ENCODE assay signal across 12 mouse cellular contexts in genomic region chr16:57582008-57582407, GRCm38 (mm10). TPM values are rescaled to one million over a fixed set of nuclear protein-coding genes. Genes with fewer than 3 reads are reported as not detected.
DNase-seq lines count a peak whose midpoint lies in the region; ATAC-seq and TF ChIP-seq lines count a peak whose summit lies in the region.
"Had no signal": no experiment of that assay in that cellular context is flagged by ENCODE, and none has a peak within 500 bp of the region (broad histone marks: within the 10 kb centered on the region; RNA-seq: fewer than 3 reads in every experiment).

No protein-coding gene starts in this region.

- no peak for ATAC-seq in kidney, embryonic 14.5 days (ENCODE audit: low FRiP score, low TSS enrichment)
- ATAC-seq in heart, embryonic 13.5 days (ENCODE audit: extremely low read depth, insufficient number of reproducible peaks, low FRiP score, low TSS enrichment): no peak
- ATAC-seq in kidney, embryonic 15.5 days (replicated peaks; ENCODE audit: low FRiP score): peak; percentile 49; the same call in 1 of the 2 replicates

- TF ChIP-seq POLR2A in cerebellum, adult 2 months (IDR thresholded peaks at IDR 0.05; ENCODE audit: borderline replicate concordance, insufficient read depth, low read length): no peak

- no peak overlapping the region for H3K4me2 ChIP-seq in kidney, embryonic 14.5 days (replicated peaks; ENCODE audit: low read depth, low read length)
- no peak overlapping the region for H3K4me2 ChIP-seq in heart, embryonic 13.5 days
- H3K4me2 ChIP-seq in kidney, embryonic 15.5 days: no peak overlapping the region
- H3K4me2 ChIP-seq: hindbrain, embryonic 15.5 days; limb, embryonic 12.5 days had no signal

- 0 out of 2 replicates have a peak, but pooled peaks cover 5% of the 10 kb centered on the region for H3K4me1 ChIP-seq in kidney, embryonic 14.5 days (ENCODE audit: control insufficient read depth, insufficient read depth, low read length)
- H3K4me1 ChIP-seq in heart, embryonic 13.5 days: peaks cover 30% of the 10 kb centered on the region
- H3K4me1 ChIP-seq in kidney, embryonic 15.5 days: 0 out of 2 replicates have a peak, but pooled peaks cover 7% of the 10 kb centered on the region
- no peaks in the 10 kb centered on the region for H3K4me1 ChIP-seq in cerebellum, adult 2 months (ENCODE audit: control insufficient read depth, insufficient read depth, low read length)
- H3K4me1 ChIP-seq: hindbrain, embryonic 15.5 days had no signal

- TF ChIP-seq CTCF in cerebellum, adult 2 months (IDR thresholded peaks at IDR 0.05; ENCODE audit: borderline replicate concordance, insufficient read depth, low read depth, low read length): no peak

- peak; percentile 51 for DNase-seq in kidney, adult 11 months
- DNase-seq in lung, postnatal 36 days: peak; percentile 65
- no peak for DNase-seq in cerebellum, adult 9-10 months
- no peak for DNase-seq in cerebellum, adult 2 months
- DNase-seq: cerebellum, postnatal 36 days; layer of hippocampus, adult 9-11 months; thymus, postnatal 4 days had no signal

- no peak overlapping the region for H3K9ac ChIP-seq in kidney, embryonic 14.5 days (ENCODE audit: low read depth, low read length)
- H3K9ac ChIP-seq in heart, embryonic 13.5 days: no peak overlapping the region
- H3K9ac ChIP-seq in kidney, embryonic 15.5 days: no peak overlapping the region
- H3K9ac ChIP-seq: hindbrain, embryonic 15.5 days; limb, embryonic 12.5 days had no signal

- no peak overlapping the region for H3K27ac ChIP-seq in kidney, embryonic 14.5 days (ENCODE audit: low read depth, low read length)
- peak overlapping the region; percentile 28; the same call in 1 of the 2 replicates for H3K27ac ChIP-seq in heart, embryonic 13.5 days (replicated peaks)
- no peak overlapping the region for H3K27ac ChIP-seq in kidney, embryonic 15.5 days
- no peak overlapping the region for H3K27ac ChIP-seq in cerebellum, adult 2 months (ENCODE audit: insufficient read depth, low read length)
- H3K27ac ChIP-seq: hindbrain, embryonic 15.5 days; limb, embryonic 12.5 days had no signal

- H3K9me3 ChIP-seq in kidney, embryonic 14.5 days (ENCODE audit: control insufficient read depth, low read length): no peaks in the 10 kb centered on the region
- H3K9me3 ChIP-seq in heart, embryonic 13.5 days: no peaks in the 10 kb centered on the region
- no peaks in the 10 kb centered on the region for H3K9me3 ChIP-seq in kidney, embryonic 15.5 days (replicated peaks)
- H3K9me3 ChIP-seq: hindbrain, embryonic 15.5 days; limb, embryonic 12.5 days had no signal

- H3K27me3 ChIP-seq in kidney, embryonic 14.5 days (ENCODE audit: control insufficient read depth, insufficient read depth, low read length): no peaks in the 10 kb centered on the region
- H3K27me3 ChIP-seq in heart, embryonic 13.5 days (replicated peaks): no peaks in the 10 kb centered on the region
- no peaks in the 10 kb centered on the region for H3K27me3 ChIP-seq in kidney, embryonic 15.5 days
- no peaks in the 10 kb centered on the region for H3K27me3 ChIP-seq in cerebellum, adult 2 months (ENCODE audit: control insufficient read depth, insufficient read depth, low read length)
- H3K27me3 ChIP-seq: hindbrain, embryonic 15.5 days; limb, embryonic 12.5 days had no signal

- H3K36me3 ChIP-seq in kidney, embryonic 14.5 days (ENCODE audit: control insufficient read depth, insufficient read depth, low read length): no peaks in the 10 kb centered on the region
- H3K36me3 ChIP-seq in heart, embryonic 13.5 days: peaks cover 14% of the 10 kb centered on the region
- no peaks in the 10 kb centered on the region for H3K36me3 ChIP-seq in kidney, embryonic 15.5 days
- H3K36me3 ChIP-seq: hindbrain, embryonic 15.5 days; limb, embryonic 12.5 days had no signal

- 83% methylated on average over 2 of the region's 2 CpGs for WGBS in kidney, embryonic 14.5 days
- WGBS in heart, embryonic 13.5 days: 59% methylated on average over 2 of the region's 2 CpGs
- WGBS in kidney, embryonic 15.5 days: 73% methylated on average over 2 of the region's 2 CpGs
- 46% methylated on average over 2 of the region's 2 CpGs for WGBS in cerebellum, adult 2 months

- H3K4me3 ChIP-seq in kidney, embryonic 14.5 days (ENCODE audit: low read length): no peak overlapping the region
- no peak overlapping the region for H3K4me3 ChIP-seq in heart, embryonic 13.5 days
- H3K4me3 ChIP-seq in kidney, embryonic 15.5 days (replicated peaks): no peak overlapping the region
- H3K4me3 ChIP-seq in cerebellum, adult 2 months (replicated peaks; ENCODE audit: insufficient read depth, low read depth, low read length): no peak overlapping the region
- H3K4me3 ChIP-seq: hindbrain, embryonic 15.5 days; limb, embryonic 12.5 days had no signal

RNA-seq across cellular contexts. Expression of gene Cmss1, which starts 24.7 kb away (rescaled TPM):
- polyA plus RNA-seq in kidney, embryonic 14.5 days (2014; fragmentation: Nextera tagmentation; extraction: Ambion mirVana): 63.4 and 74.2 TPM in 2 replicates
- polyA plus RNA-seq in heart, embryonic 13.5 days (2015; fragmentation: Nextera tagmentation; extraction: Ambion mirVana): 32.2 and 33.9 TPM in 2 replicates
- 60.8 and 61.0 TPM in 2 replicates for polyA plus RNA-seq in kidney, embryonic 15.5 days (2015; fragmentation: Nextera tagmentation; extraction: Ambion mirVana)
- 8.4 and 9.3 TPM in 2 replicates for polyA plus RNA-seq in cerebellum, adult 2 months (2012; rRNA removed)

Comparison
In these comparisons a context has a peak if more than half of its experiments do, and no peak if none do; other contexts are left out.
1. DNase-seq: peak in kidney, adult 11 months (single experiment) and lung, postnatal 36 days (single experiment); none in cerebellum, adult 9-10 months (single experiment) and cerebellum, adult 2 months (0 of 2).